Mouse (Mus musculus) CH12.LX (cell line): ENCODE results near the gene Gm2a.

Source experiments
- CHD2 ChIP-seq: IDR thresholded peaks from 2 replicates; pipeline ENCODE4 v1.6.1; 2011; ENCODE audit warnings: low read length, improper control_type of control experiment
- CTCF ChIP-seq, 2 experiments: IDR thresholded peaks in 1 of 2; conservative IDR thresholded peaks in 1 of 2; 2 replicates each; pipeline ENCODE4 v1.5.1; 2011 to 2012; ENCODE audit warnings: low read depth in 2 of 2, low read length in 2 of 2, improper control_type of control experiment in 1 of 2, inconsistent platforms in 1 of 2, mild to moderate bottlenecking in 1 of 2, moderate library complexity in 1 of 2
- EP300 ChIP-seq: IDR thresholded peaks from 2 replicates; pipeline ENCODE4 v1.6.1; 2011; ENCODE audit warnings: low read length, improper control_type of control experiment
- HCFC1 ChIP-seq: IDR thresholded peaks from 2 replicates; pipeline ENCODE4 v1.6.1; 2012; ENCODE audit warnings: low read depth, mild to moderate bottlenecking, inconsistent platforms, low read length, improper control_type of control experiment
- JUND ChIP-seq: conservative IDR thresholded peaks from 2 replicates; pipeline ENCODE4 v1.6.1; 2011; ENCODE audit warnings: low read depth, low read length, improper control_type of control experiment
- MAFK ChIP-seq: IDR thresholded peaks from 2 replicates; pipeline ENCODE4 v1.6.1; 2011; ENCODE audit warnings: low read length, improper control_type of control experiment; ENCODE audit not compliant: insufficient replicate concordance
- POLR2A ChIP-seq: IDR thresholded peaks from 2 replicates; pipeline ENCODE4 v1.6.1; 2011; ENCODE audit warnings: low read depth, mild to moderate bottlenecking, improper control_type of control experiment, low read length
- POLR2AphosphoS2 ChIP-seq: IDR thresholded peaks from 2 replicates; pipeline ENCODE4 v1.6.1; 2011; ENCODE audit warnings: low read depth, low read length, improper control_type of control experiment
- ZC3H11A ChIP-seq: IDR thresholded peaks from 2 replicates; pipeline ENCODE4 v1.6.1; 2012; ENCODE audit warnings: low read depth, mild to moderate bottlenecking, inconsistent platforms, low read length, improper control_type of control experiment

GRCm38 (mm10) chr11:55128411-55128810, 30.5 kb downstream of the Gm2a start:
- TF ChIP-seq HCFC1: no peak
- no peak for TF ChIP-seq CTCF (conservative IDR thresholded peaks at IDR 0.05 in 1 of 2, IDR thresholded peaks at IDR 0.05 in 1 of 2; ENCODE audit: low read depth in 2 of 2, low read length in 2 of 2)
- no peak for TF ChIP-seq POLR2A
- no peak for TF ChIP-seq MAFK
- no peak for TF ChIP-seq ZC3H11A
- no peak for TF ChIP-seq CHD2
- TF ChIP-seq POLR2AphosphoS2: no peak
- TF ChIP-seq JUND: no peak
- no peak for TF ChIP-seq EP300
